Mouse (Mus musculus) embryonic facial prominence, embryonic 14.5 days (tissue): ENCODE measurements around the gene Timeless. TPM values are rescaled to one million over a fixed set of nuclear protein-coding genes. Genes with fewer than 3 reads are reported as not detected.
"Not testable (repeated sequence)": the region's sequence is repeated elsewhere in the genome, so short reads cannot be mapped to it uniquely, and the experiment has no call there.

Experiments used
- ATAC-seq: fragments of 200-750 bp; cut with Nextera tagmentation; 2 replicates; pipeline ENCODE4 v1.8.0; 2017; ENCODE audit warnings: low read depth, moderate number of reproducible peaks, moderate TSS enrichment
- DNase-seq: peaks from one replicate; pipeline ENCODE4 v3.0.0-alpha.2; 2015; ENCODE audit warnings: low spot score
- H3K27ac ChIP-seq: fragments of 300-500 bp; sonication (generic); replicated peaks from 2 replicates; pipeline ENCODE4 v1.5.1; 2014; ENCODE audit warnings: low read depth, mild to moderate bottlenecking, low read length, moderate library complexity
- H3K27me3 ChIP-seq: fragments of 300-500 bp; sonication (generic); replicated peaks from 2 replicates; pipeline ENCODE4 v1.6.1; 2014; ENCODE audit warnings: low read length; ENCODE audit not compliant: control insufficient read depth, insufficient read depth
- H3K36me3 ChIP-seq: fragments of 300-500 bp; sonication (generic); 2 replicates; pipeline ENCODE4 v1.6.1; 2014; ENCODE audit warnings: low read length, mixed read lengths; ENCODE audit not compliant: control insufficient read depth, insufficient read depth
- H3K4me1 ChIP-seq: fragments of 300-500 bp; sonication (generic); 2 replicates; pipeline ENCODE4 v1.6.1; 2014; ENCODE audit warnings: antibody characterized with exemption, low read length; ENCODE audit not compliant: control insufficient read depth, insufficient read depth
- H3K4me2 ChIP-seq: fragments of 300-500 bp; sonication (generic); 2 replicates; pipeline ENCODE4 v1.6.1; 2014; ENCODE audit warnings: low read depth, mild to moderate bottlenecking, low read length, moderate library complexity, mixed read lengths
- H3K4me3 ChIP-seq: fragments of 300-500 bp; sonication (generic); 2 replicates; pipeline ENCODE4 v1.5.1; 2014; ENCODE audit warnings: low read depth, mild to moderate bottlenecking, low read length
- H3K9ac ChIP-seq: fragments of 300-500 bp; sonication (generic); 2 replicates; pipeline ENCODE4 v1.6.1; 2014; ENCODE audit warnings: low read depth, mild to moderate bottlenecking, low read length, moderate library complexity, mixed read lengths
- H3K9me3 ChIP-seq: fragments of 300-500 bp; sonication (generic); 2 replicates; pipeline ENCODE4 v1.6.1; 2016; ENCODE audit warnings: low read length; ENCODE audit not compliant: control insufficient read depth
- WGBS: fragments of 180-500 bp; shearing (Covaris S2); extraction: QIAGEN DNeasy Blood & Tissue Kit; methylation state at CpG from one replicate; pipeline ENCODE4 v1.1.7; 2014; 5-methylcytosine and 5-hydroxymethylcytosine counted together
- polyA plus RNA-seq: library from polyadenylated mRNA; unstranded; fragments of >200 nt; fragmentation: Nextera tagmentation; extraction: Ambion mirVana; gene quantifications from 2 replicates; pipeline ENCODE4 v1.2.1, GENCODE M21; 2014

The Timeless gene
- polyA plus RNA-seq, 1 experiment from 2014 or later = 35.4 TPM

DNA sequence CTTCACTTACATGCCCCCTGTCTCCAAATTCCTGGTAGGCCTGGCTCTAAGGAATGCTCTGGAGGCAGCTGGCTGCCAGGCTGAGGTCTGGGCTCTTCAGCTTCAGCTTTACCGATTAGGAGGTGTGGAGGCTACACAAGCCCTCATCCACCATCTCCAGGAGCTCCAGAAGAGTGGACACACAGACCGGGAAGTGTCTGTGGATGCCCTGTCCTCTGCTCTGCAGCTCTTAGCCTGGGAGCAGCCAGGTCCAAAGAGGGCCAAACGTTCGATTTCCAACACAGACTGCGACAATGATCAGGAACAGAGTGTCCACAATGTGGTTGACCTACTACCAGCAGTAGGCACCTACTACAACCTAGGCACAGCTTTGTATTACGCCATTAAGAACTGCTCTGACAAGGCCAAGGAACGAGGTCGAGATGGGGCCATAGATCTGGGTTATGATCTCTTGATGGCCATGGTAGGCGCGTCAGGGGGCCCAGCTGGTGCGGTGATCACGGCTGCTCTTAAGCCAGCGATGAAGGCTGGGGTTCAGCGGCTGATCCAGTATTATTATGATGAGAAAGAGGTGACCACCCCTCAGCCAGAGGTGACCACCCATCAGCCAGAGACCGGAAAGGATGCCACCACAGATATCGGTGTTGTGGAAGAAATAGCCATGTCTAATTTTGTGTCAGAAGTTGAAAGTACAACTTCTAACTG, 37.5 kb downstream of the Timeless start:
- Histone ChIP-seq H3K27me3 (no peaks in the 10 kb centered on the region), H3K4me3 (no peak overlapping the region), H3K27ac (no peak overlapping the region), H3K36me3 (no peaks in the 10 kb centered on the region), H3K4me1 (no peaks in the 10 kb centered on the region), H3K4me2 (peak overlapping the region; percentile 73; the same call in 1 of the 2 replicates), H3K9ac (no peak overlapping the region), H3K9me3 (no peaks in the 10 kb centered on the region)
- no peak for ATAC-seq
- no peak for DNase-seq
- WGBS = 90% methylated on average over 16 of the region's 16 CpGs

DNA sequence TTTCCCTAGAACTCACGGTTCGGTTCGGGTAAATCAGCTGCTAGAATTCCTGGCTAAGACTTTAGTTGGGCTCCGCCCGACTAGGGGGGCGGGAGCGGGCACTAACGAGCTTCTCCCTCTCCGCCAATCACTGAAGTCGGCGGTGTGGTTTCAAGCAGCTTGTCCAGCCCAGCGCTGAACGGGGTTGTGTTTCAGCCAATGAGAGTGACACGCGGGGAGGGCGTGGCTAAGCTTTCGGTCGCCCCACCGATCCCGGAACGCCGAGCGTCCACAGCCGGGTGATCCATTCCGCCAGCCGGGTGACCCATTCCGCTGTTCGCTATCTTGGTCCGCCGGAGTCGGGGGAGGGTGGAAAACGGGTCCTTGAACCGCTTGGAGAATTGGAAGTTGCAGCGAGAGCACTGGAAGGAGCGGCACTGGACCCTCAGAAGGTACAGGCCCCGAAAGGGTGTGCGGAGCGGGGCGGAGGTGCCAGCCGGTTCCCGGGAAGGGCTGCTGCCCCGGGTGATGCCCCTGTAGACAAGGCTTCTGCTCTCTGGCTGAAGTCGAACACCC, 38.5 kb downstream of the Timeless start, which contains the start of gene Stat2:
Gene Stat2, plus strand, starts transcription at position 273 of the 555 bp plus-strand sequence.
- under 1% methylated on average over 35 of the region's 43 CpGs for WGBS
- Histone ChIP-seq H3K27ac (peak within 1 kb of the TSS; percentile 74), H3K4me3 (peak within 1 kb of the TSS; percentile 82), H3K4me1 (no peaks in the 10 kb centered on the region), H3K27me3 (no peaks in the 10 kb centered on the region), H3K36me3 (no peaks in the 10 kb centered on the region), H3K9me3 (no peaks in the 10 kb centered on the region), H3K4me2 (peak within 1 kb of the TSS; percentile 73), H3K9ac (peak within 1 kb of the TSS; percentile 76)
- ATAC-seq (peak; percentile 99), DNase-seq (peak; percentile 99)

DNA sequence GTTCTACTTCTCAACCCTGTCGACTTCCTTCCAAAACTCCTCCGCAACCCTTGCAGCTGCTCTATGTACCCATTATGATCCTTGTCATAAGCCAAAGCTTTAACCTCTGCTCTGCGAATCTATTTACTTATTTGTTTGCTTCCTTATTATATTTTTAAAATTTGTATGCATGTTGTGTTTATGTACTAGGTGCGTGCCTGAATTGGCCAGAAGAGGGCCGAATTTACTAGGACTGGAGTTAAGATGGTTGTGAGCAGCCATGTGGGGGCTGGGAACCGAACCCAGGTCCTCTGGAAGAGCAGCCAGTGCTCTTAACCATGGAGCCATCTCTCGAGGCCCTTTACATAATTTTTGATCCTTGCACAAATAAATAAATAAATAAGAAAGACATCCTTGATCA, 39.0 kb downstream of the Timeless start:
- DNase-seq (no peak), ATAC-seq (no peak)
- peak overlapping the region; percentile 82 for H3K4me3 ChIP-seq
- 40% methylated on average over 7 of the region's 7 CpGs for WGBS
- no peaks in the 10 kb centered on the region for H3K4me1 ChIP-seq
- H3K9ac ChIP-seq = peak overlapping the region; percentile 76
- H3K27me3 ChIP-seq = no peaks in the 10 kb centered on the region
- H3K9me3 ChIP-seq = no peaks in the 10 kb centered on the region
- no peaks in the 10 kb centered on the region for H3K36me3 ChIP-seq
- H3K27ac ChIP-seq = peak overlapping the region; percentile 74; the same call in 1 of the 2 replicates
- peak overlapping the region; percentile 73 for H3K4me2 ChIP-seq

DNA sequence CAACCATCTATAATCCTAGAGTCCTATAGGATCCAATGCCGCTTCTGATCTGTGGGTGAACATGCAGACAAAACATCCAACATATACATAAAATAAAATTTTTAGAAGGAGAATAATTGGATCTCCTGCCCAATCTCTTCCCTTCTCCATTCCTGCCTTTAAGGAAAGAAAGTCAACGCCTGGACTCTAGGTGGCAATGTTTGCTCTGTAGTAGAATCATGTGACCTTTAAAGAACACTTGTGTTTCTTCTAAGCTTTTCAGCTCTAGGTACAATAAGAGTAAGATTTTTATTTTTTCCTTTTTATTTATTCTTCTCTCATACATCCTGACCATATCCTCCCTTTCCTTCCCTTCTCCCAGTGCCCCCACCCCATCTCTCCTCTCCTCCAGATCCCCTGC, 40.0 kb downstream of the Timeless start:
- H3K4me1 ChIP-seq = no peaks in the 10 kb centered on the region
- ATAC-seq (no peak), DNase-seq (no peak)
- H3K27me3 ChIP-seq = no peaks in the 10 kb centered on the region
- H3K36me3 ChIP-seq = peaks cover 6% of the 10 kb centered on the region; the same call in 1 of the 2 replicates
- no peak overlapping the region for H3K4me2 ChIP-seq
- H3K27ac ChIP-seq = no peak overlapping the region
- H3K9me3 ChIP-seq = no peaks in the 10 kb centered on the region
- H3K4me3 ChIP-seq = no peak overlapping the region
- 66% methylated on average over 2 of the region's 2 CpGs for WGBS
- H3K9ac ChIP-seq = no peak overlapping the region

DNA sequence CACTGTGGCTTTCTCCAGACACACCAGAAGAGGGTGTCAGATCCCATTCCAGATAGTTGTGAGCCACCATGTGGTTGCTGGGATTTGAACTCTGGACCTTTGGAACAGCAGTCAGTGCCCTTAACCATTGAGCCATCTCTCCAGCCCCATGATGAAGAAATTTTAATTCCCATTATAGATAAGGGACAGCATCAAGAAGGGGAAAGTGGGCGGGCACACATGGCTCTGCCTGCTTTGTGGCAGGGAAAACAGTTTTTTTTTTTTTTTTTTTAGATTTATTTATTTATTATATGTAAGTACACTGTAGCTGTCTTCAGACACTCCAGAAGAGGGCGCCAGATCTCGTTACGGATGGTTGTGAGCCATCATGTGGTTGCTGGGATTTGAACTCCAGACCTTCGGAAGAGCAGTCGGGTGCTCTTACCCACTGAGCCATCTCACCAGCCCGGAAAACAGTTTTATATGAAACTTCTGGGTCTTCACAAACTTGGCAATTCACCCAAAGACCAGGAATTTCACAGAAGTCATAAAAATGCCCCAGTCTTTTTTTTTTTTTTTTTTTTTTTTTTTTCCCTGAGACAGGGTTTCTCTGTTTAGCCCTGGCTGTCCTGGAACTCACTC, 41.1 kb downstream of the Timeless start:
- not testable (repeated sequence) for H3K27ac ChIP-seq, H3K27me3 ChIP-seq, DNase-seq, ATAC-seq, H3K9me3 ChIP-seq, H3K4me3 ChIP-seq, H3K9ac ChIP-seq, H3K4me2 ChIP-seq, H3K4me1 ChIP-seq
- H3K36me3 ChIP-seq = peaks cover 12% of the 10 kb centered on the region; the same call in 1 of the 2 replicates
- 92% methylated on average over 4 of the region's 7 CpGs for WGBS

DNA sequence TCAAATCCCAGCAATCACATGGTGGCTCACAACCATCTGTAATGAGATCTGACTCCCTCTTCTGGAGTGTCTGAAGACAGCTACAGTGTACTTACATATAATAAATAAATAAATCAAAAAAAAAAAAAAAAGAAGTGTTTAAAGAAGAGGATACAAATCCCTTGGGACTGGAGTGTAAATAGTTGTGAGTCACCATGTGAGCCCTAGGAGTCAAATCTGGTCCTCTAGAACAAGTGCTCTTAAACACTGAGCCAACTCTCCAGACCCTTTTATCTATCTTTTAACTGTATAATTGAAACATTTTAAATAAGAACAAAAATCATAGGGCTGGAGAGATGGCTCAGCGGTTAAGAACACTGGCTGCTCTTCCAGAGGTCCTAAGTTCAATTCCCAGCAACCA, 43.5 kb downstream of the Timeless start:
- not testable (repeated sequence) for H3K4me1 ChIP-seq, ATAC-seq, H3K27me3 ChIP-seq, H3K27ac ChIP-seq, H3K9ac ChIP-seq, H3K4me3 ChIP-seq, H3K4me2 ChIP-seq, DNase-seq, H3K9me3 ChIP-seq
- 85% methylated on average over 1 of the region's 1 CpGs for WGBS
- H3K36me3 ChIP-seq = peaks cover 21% of the 10 kb centered on the region

DNA sequence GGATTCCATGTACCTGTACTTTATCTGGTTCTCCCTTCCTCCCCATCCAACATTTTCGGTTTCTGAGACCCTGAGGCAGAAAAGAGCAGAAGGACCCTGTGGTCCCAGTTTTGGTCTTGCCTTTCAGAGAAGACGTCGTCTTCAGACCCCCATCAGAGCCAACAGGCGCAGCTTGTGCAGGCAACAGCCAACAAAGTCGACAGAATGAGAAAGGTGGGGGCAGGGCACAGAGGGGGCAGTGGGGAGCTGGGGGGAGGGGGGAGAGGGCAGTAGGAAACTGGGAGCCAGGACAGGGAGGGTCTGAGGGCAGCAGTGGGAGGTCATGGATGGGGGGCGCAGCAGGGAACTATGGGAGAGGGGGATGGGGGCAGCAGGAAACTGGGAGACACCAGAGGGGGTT, 46.3 kb downstream of the Timeless start:
- WGBS = 40% methylated on average over 5 of the region's 6 CpGs
- H3K9me3 ChIP-seq = no peaks in the 10 kb centered on the region
- H3K4me1 ChIP-seq = no peaks in the 10 kb centered on the region
- no peaks in the 10 kb centered on the region for H3K27me3 ChIP-seq
- H3K4me3 ChIP-seq = no peak overlapping the region
- H3K27ac ChIP-seq = no peak overlapping the region
- H3K36me3 ChIP-seq = peaks cover 37% of the 10 kb centered on the region
- no peak for ATAC-seq
- no peak for DNase-seq
- H3K9ac ChIP-seq = no peak overlapping the region
- H3K4me2 ChIP-seq = no peak overlapping the region

DNA sequence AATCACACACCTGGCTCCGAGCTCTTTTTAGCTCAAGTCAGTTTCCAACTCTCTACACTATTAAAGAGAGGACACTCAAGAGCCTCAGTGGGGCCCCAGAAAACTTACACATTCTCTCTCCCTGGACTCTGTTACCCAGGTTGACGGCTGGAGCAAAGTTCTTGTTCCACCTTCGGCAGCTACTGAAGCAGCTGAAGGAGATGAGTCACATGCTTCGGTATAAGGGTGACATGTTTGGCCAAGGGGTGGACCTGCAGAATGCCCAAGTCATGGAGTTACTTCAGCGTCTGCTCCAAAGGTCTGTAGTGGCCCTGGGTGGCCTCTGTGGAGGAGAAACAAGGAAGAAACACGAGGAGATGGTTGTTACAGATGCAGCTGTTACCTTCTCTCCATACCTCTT, 49.1 kb downstream of the Timeless start:
- Histone ChIP-seq H3K27ac (no peak overlapping the region), H3K4me2 (no peak overlapping the region), H3K27me3 (no peaks in the 10 kb centered on the region), H3K4me3 (no peak overlapping the region), H3K9ac (no peak overlapping the region), H3K36me3 (peaks cover 58% of the 10 kb centered on the region), H3K4me1 (no peaks in the 10 kb centered on the region), H3K9me3 (no peaks in the 10 kb centered on the region)
- DNase-seq (no peak), ATAC-seq (no peak)
- 85% methylated on average over 6 of the region's 6 CpGs for WGBS
